Mouse (Mus musculus) megakaryocyte, adult 5-6 weeks (primary cell): ENCODE data around the gene Gm10842. TPM values are rescaled to one million over a fixed set of nuclear protein-coding genes. Genes with fewer than 3 reads are reported as not detected.

Experiments
- total RNA-seq, 2 experiments: library from RNA; stranded (forward) in 1 of 2; stranded (reverse) in 1 of 2; fragments of 153-499, 151-499 nt in 1 of 2; fragments of 221-1000, 200-1000 nt in 1 of 2; gene quantifications; 2 replicates each; pipeline versions ENCODE4 v1.2.3 to v1.2.4; 2015 to 2017

Gene Gm10842
- total RNA-seq, 2 experiments from 2014 or later, result not detected

Other genes starting within 250 kb of the Gm10842 start
- not detected in 2 replicates for gene Efcab3, start 83.3 kb upstream of the Gm10842 start, total RNA-seq (2015)
- not detected in 2 replicates for gene Efcab3, start 83.3 kb upstream of the Gm10842 start, total RNA-seq (2017)
- gene Mettl2, start 20.5 kb upstream of the Gm10842 start, total RNA-seq (2015), result 6.7 and 10.0 TPM in 2 replicates
- gene Mettl2, start 20.5 kb upstream of the Gm10842 start, total RNA-seq (2017), result 12.1 and 13.3 TPM in 2 replicates
- gene Tlk2, start 31.9 kb downstream of the Gm10842 start, total RNA-seq (2015), result 40.4 and 49.0 TPM in 2 replicates
- 54.7 and 80.7 TPM in 2 replicates for gene Tlk2, start 31.9 kb downstream of the Gm10842 start, total RNA-seq (2017)
- not detected in 2 replicates for gene Mrc2, start 145.8 kb downstream of the Gm10842 start, total RNA-seq (2015)
- 0.11 TPM in 1 of 2 replicates, not detected in the other for gene Mrc2, start 145.8 kb downstream of the Gm10842 start, total RNA-seq (2017)